Mouse (Mus musculus): ENCODE measurements around the gene Il1r1.

- TF ChIP-seq POLR2A (IDR thresholded peaks at IDR 0.05; ENCODE audit: insufficient read length, low read depth): no peak
- TF ChIP-seq MYOG (IDR thresholded peaks at IDR 0.05; ENCODE audit: control insufficient read depth in 1 of 3, insufficient read depth in 1 of 3, insufficient read length in 2 of 3, low read depth in 2 of 3): no peak
- TF ChIP-seq E2F4 (IDR thresholded peaks at IDR 0.05; ENCODE audit: insufficient read depth): no peak
- no peak for TF ChIP-seq TCF12 (IDR thresholded peaks at IDR 0.05; ENCODE audit: insufficient read depth, poor library complexity, severe bottlenecking)
- no peak for TF ChIP-seq MAX (IDR thresholded peaks at IDR 0.05; ENCODE audit: low read depth)
- TF ChIP-seq POLR2AphosphoS2 (IDR thresholded peaks at IDR 0.05; ENCODE audit: insufficient read length, low read depth): no peak
- TF ChIP-seq TCF3 (IDR thresholded peaks at IDR 0.05; ENCODE audit: insufficient read length, low read depth): no peak
- no peak for TF ChIP-seq USF1 (IDR thresholded peaks at IDR 0.05; ENCODE audit: low read depth)
- no peak for TF ChIP-seq MYOD1 (IDR thresholded peaks at IDR 0.05; ENCODE audit: control insufficient read depth in 1 of 3, insufficient read length in 2 of 3, low read depth in 2 of 3)
- no peak for TF ChIP-seq CEBPB (IDR thresholded peaks at IDR 0.05; ENCODE audit: insufficient read depth, poor library complexity, severe bottlenecking)
- no peak for TF ChIP-seq SRF (IDR thresholded peaks at IDR 0.05; ENCODE audit: control insufficient read depth, insufficient read length, low read depth)
Measured at GRCm38 (mm10) chr1:40179031-40179430, 45.8 kb upstream of the Il1r1 start.

All from myocyte (in vitro differentiated cells).